Mouse (Mus musculus) midbrain, embryonic 11.5 days (tissue): Measurements from ENCODE around the gene Tbl1x. TPM values are rescaled to one million over a fixed set of nuclear protein-coding genes. Genes with fewer than 3 reads are reported as not detected.

Experiments used
- ATAC-seq: fragments of 200-750 bp; cut with Nextera tagmentation; 2 replicates; pipeline ENCODE4 v1.8.0; 2017; ENCODE audit warnings: moderate TSS enrichment, moderate library complexity; ENCODE audit not compliant: low FRiP score
- DNase-seq: peaks from one replicate; pipeline ENCODE4 v3.0.0; 2015; ENCODE audit warnings: low spot score; ENCODE audit errors: missing footprints
- H3K27ac ChIP-seq: fragments of 300-500 bp; sonication (generic); 2 replicates; pipeline ENCODE4 v1.5.1; 2014; ENCODE audit warnings: low read depth, low read length
- H3K27me3 ChIP-seq: fragments of 300-500 bp; sonication (generic); 2 replicates; pipeline ENCODE4 v1.6.1; 2014; ENCODE audit warnings: mild to moderate bottlenecking, low read length, moderate library complexity, mixed read lengths; ENCODE audit not compliant: control insufficient read depth, insufficient read depth
- H3K36me3 ChIP-seq: fragments of 300-500 bp; sonication (generic); 2 replicates; pipeline ENCODE4 v1.6.1; 2014; ENCODE audit warnings: mild to moderate bottlenecking, low read length, moderate library complexity, mixed read lengths; ENCODE audit not compliant: control insufficient read depth, insufficient read depth
- H3K4me1 ChIP-seq: fragments of 300-500 bp; sonication (generic); 2 replicates; pipeline ENCODE4 v1.6.1; 2014; ENCODE audit warnings: low read length; ENCODE audit not compliant: control insufficient read depth, insufficient read depth
- H3K4me2 ChIP-seq: fragments of 300-500 bp; sonication (generic); 2 replicates; pipeline ENCODE4 v1.6.1; 2014; ENCODE audit warnings: mild to moderate bottlenecking, moderate library complexity
- H3K4me3 ChIP-seq: fragments of 300-500 bp; sonication (generic); 2 replicates; pipeline ENCODE4 v1.5.1; 2014; ENCODE audit warnings: low read depth, low read length
- H3K9ac ChIP-seq: fragments of 300-500 bp; sonication (generic); 2 replicates; pipeline ENCODE4 v1.6.1; 2014; ENCODE audit warnings: low read length
- H3K9me3 ChIP-seq: fragments of 300-500 bp; sonication (generic); 2 replicates; pipeline ENCODE4 v1.6.1; 2016; ENCODE audit warnings: low read length; ENCODE audit not compliant: control insufficient read depth
- WGBS: fragments of 180-500 bp; shearing (Covaris S2); extraction: QIAGEN DNeasy Blood & Tissue Kit; methylation state at CpG from one replicate; pipeline ENCODE4 v1.1.7; 2014; 5-methylcytosine and 5-hydroxymethylcytosine counted together
- polyA plus RNA-seq: library from polyadenylated mRNA; unstranded; fragments of >200 nt; fragmentation: Nextera tagmentation; extraction: Ambion mirVana; gene quantifications from 2 replicates; pipeline ENCODE4 v1.2.1, GENCODE M21; 2014

Gene Tbl1x
- polyA plus RNA-seq, 1 experiment from 2014 or later, result 78.6 TPM

GRCm38 (mm10) chrX:77650246-77650645, 139.4 kb downstream of the Tbl1x start:
- no peaks in the 10 kb centered on the region; the same call in none of the 2 replicates for H3K36me3 ChIP-seq
- no peak overlapping the region for H3K4me3 ChIP-seq
- no peaks in the 10 kb centered on the region for H3K27me3 ChIP-seq

GRCm38 (mm10) chrX:77662030-77662429, 151.2 kb downstream of the Tbl1x start:
- Histone ChIP-seq H3K9me3 (no peaks in the 10 kb centered on the region), H3K9ac (no peak overlapping the region), H3K27me3 (no peaks in the 10 kb centered on the region), H3K4me2 (no peak overlapping the region), H3K4me1 (no peaks in the 10 kb centered on the region), H3K27ac (no peak overlapping the region), H3K36me3 (no peaks in the 10 kb centered on the region), H3K4me3 (no peak overlapping the region)
- 82% methylated on average over 3 of the region's 3 CpGs for WGBS
- DNase-seq (no peak), ATAC-seq (no peak)

More at GRCm38 (mm10) chrX:77650246-77650645, 139.4 kb downstream of the Tbl1x start:
- no peak for ATAC-seq
- Histone ChIP-seq H3K9me3 (no peaks in the 10 kb centered on the region), H3K4me2 (no peak overlapping the region), H3K27ac (no peak overlapping the region), H3K4me1 (no peaks in the 10 kb centered on the region), H3K9ac (no peak overlapping the region)
- WGBS, result 94% methylated on average over 2 of the region's 2 CpGs
- DNase-seq, result no peak

- H3K27me3 ChIP-seq, result no peaks in the 10 kb centered on the region
- ATAC-seq, result no peak
- H3K9ac ChIP-seq, result no peak overlapping the region
- H3K4me3 ChIP-seq, result no peak overlapping the region
- 69% methylated on average over 3 of the region's 3 CpGs for WGBS
- H3K36me3 ChIP-seq, result no peaks in the 10 kb centered on the region
- no peaks in the 10 kb centered on the region for H3K9me3 ChIP-seq
- H3K4me2 ChIP-seq, result no peak overlapping the region
- DNase-seq, result no peak
- H3K27ac ChIP-seq, result no peak overlapping the region
- no peaks in the 10 kb centered on the region for H3K4me1 ChIP-seq
These were observed 152.5 kb downstream of the Tbl1x start for GRCm38 (mm10) chrX:77663276-77663675.

- no peaks in the 10 kb centered on the region for H3K9me3 ChIP-seq
- no peak overlapping the region for H3K9ac ChIP-seq
- H3K4me3 ChIP-seq, result no peak overlapping the region
- no peaks in the 10 kb centered on the region for H3K27me3 ChIP-seq
- H3K36me3 ChIP-seq, result no peaks in the 10 kb centered on the region
- ATAC-seq (no peak), DNase-seq (no peak)
- no peak overlapping the region for H3K4me2 ChIP-seq
- no peak overlapping the region for H3K27ac ChIP-seq
- no peaks in the 10 kb centered on the region for H3K4me1 ChIP-seq
- 93% methylated on average over 2 of the region's 2 CpGs for WGBS
These were observed 154.2 kb downstream of the Tbl1x start for GRCm38 (mm10) chrX:77665030-77665429.

GRCm38 (mm10) chrX:77666911-77667310, 156.1 kb downstream of the Tbl1x start:
- no peak for ATAC-seq
- Histone ChIP-seq H3K4me3 (no peak overlapping the region), H3K27ac (no peak overlapping the region), H3K9ac (no peak overlapping the region), H3K9me3 (no peaks in the 10 kb centered on the region), H3K4me2 (no peak overlapping the region), H3K4me1 (no peaks in the 10 kb centered on the region), H3K36me3 (no peaks in the 10 kb centered on the region), H3K27me3 (no peaks in the 10 kb centered on the region)
- WGBS, result 94% methylated on average over 1 of the region's 1 CpGs
- DNase-seq, result no peak

GRCm38 (mm10) chrX:77667441-77667840, 156.6 kb downstream of the Tbl1x start:
- DNase-seq (no peak), ATAC-seq (no peak)
- H3K9ac ChIP-seq, result no peak overlapping the region
- no peak overlapping the region for H3K4me2 ChIP-seq
- H3K4me1 ChIP-seq, result no peaks in the 10 kb centered on the region
- H3K27me3 ChIP-seq, result no peaks in the 10 kb centered on the region
- H3K4me3 ChIP-seq, result no peak overlapping the region
- H3K9me3 ChIP-seq, result no peaks in the 10 kb centered on the region
- no peak overlapping the region for H3K27ac ChIP-seq
- H3K36me3 ChIP-seq, result no peaks in the 10 kb centered on the region

GRCm38 (mm10) chrX:77669779-77670550, 159.2 kb downstream of the Tbl1x start:
- Histone ChIP-seq H3K36me3 (no peaks in the 10 kb centered on the region), H3K9ac (no peak overlapping the region), H3K4me3 (no peak overlapping the region), H3K27ac (no peak overlapping the region), H3K4me1 (no peaks in the 10 kb centered on the region), H3K9me3 (no peaks in the 10 kb centered on the region), H3K27me3 (no peaks in the 10 kb centered on the region), H3K4me2 (no peak overlapping the region)
- ATAC-seq, result no peak
- WGBS, result 66% methylated on average over 3 of the region's 3 CpGs
- no peak for DNase-seq
